Mouse (Mus musculus): ENCODE results near the gene Iars2. TPM values are rescaled to one million over a fixed set of nuclear protein-coding genes. Genes with fewer than 3 reads are reported as not detected.

Gene Iars2
- polyA plus RNA-seq, 1 experiment from 2014 or later = 36.4 TPM

- Histone ChIP-seq H3K4me2 (ENCODE audit: low read depth, low read length) (no peak overlapping the region), H3K4me3 (replicated peaks; ENCODE audit: low read length) (no peak overlapping the region), H3K9ac (ENCODE audit: low read length) (no peak overlapping the region), H3K27me3 (ENCODE audit: control insufficient read depth, insufficient read depth, low read length) (no peaks in the 10 kb centered on the region), H3K9me3 (replicated peaks; ENCODE audit: control insufficient read depth, low read length) (no peaks in the 10 kb centered on the region), H3K4me1 (ENCODE audit: control insufficient read depth, insufficient read depth, low read length) (peaks cover 9% of the 10 kb centered on the region), H3K36me3 (ENCODE audit: control insufficient read depth, insufficient read depth, low read length) (no peaks in the 10 kb centered on the region; the same call in 1 of the 2 replicates), H3K27ac (ENCODE audit: low read length) (no peak overlapping the region)
- ATAC-seq (ENCODE audit: insufficient read depth, low FRiP score) = no peak
- WGBS = 87% methylated on average over 4 of the region's 4 CpGs
Observed at GRCm38 (mm10) chr1:185358211-185358610, 29.0 kb upstream of the Iars2 start.

DNA sequence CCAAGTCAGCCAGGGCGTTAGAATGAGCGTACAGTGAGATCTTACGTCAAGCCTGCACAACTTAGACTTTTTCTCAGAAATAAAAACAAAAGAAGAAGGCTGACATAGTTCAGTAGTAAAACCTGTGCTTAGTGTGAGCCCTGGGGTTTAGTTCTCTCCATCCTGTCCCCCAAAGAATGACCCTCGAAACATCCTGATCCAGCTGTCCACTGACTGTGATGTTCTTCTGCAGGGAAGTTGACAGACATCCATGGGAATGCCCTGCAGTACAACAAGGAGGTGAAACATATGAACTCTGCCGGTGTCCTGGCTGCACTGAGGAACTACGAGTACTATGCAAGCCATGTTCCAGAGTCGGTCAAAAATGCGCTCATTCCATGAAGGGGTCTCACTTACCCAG, 27.1 kb upstream of the Iars2 start:
- no peak for ATAC-seq (ENCODE audit: insufficient read depth, low FRiP score)
- WGBS = 95% methylated on average over 8 of the region's 8 CpGs

GRCm38 (mm10) chr1:185354731-185355130, 25.5 kb upstream of the Iars2 start:
- H3K27ac ChIP-seq (ENCODE audit: low read length) = no peak overlapping the region
- H3K4me1 ChIP-seq (ENCODE audit: control insufficient read depth, insufficient read depth, low read length) = no peaks in the 10 kb centered on the region
- ATAC-seq (ENCODE audit: insufficient read depth, low FRiP score) = no peak
- no peak overlapping the region for H3K4me3 ChIP-seq (replicated peaks; ENCODE audit: low read length)
- H3K9me3 ChIP-seq (replicated peaks; ENCODE audit: control insufficient read depth, low read length) = no peaks in the 10 kb centered on the region
- no peak overlapping the region for H3K9ac ChIP-seq (ENCODE audit: low read length)
- H3K4me2 ChIP-seq (ENCODE audit: low read depth, low read length) = no peak overlapping the region
- 77% methylated on average over 4 of the region's 4 CpGs for WGBS
- no peaks in the 10 kb centered on the region for H3K27me3 ChIP-seq (ENCODE audit: control insufficient read depth, insufficient read depth, low read length)
- peaks cover 15% of the 10 kb centered on the region for H3K36me3 ChIP-seq (ENCODE audit: control insufficient read depth, insufficient read depth, low read length)

More for the DNA sequence above, 27.1 kb upstream of the Iars2 start:
- no peak overlapping the region for H3K9ac ChIP-seq (ENCODE audit: low read length)
- no peak overlapping the region for H3K4me2 ChIP-seq (ENCODE audit: low read depth, low read length)
- no peak overlapping the region for H3K4me3 ChIP-seq (replicated peaks; ENCODE audit: low read length)
- H3K4me1 ChIP-seq (ENCODE audit: control insufficient read depth, insufficient read depth, low read length) = no peaks in the 10 kb centered on the region
- H3K27me3 ChIP-seq (ENCODE audit: control insufficient read depth, insufficient read depth, low read length) = no peaks in the 10 kb centered on the region
- peaks cover 11% of the 10 kb centered on the region for H3K36me3 ChIP-seq (ENCODE audit: control insufficient read depth, insufficient read depth, low read length)
- H3K27ac ChIP-seq (ENCODE audit: low read length) = no peak overlapping the region
- H3K9me3 ChIP-seq (replicated peaks; ENCODE audit: control insufficient read depth, low read length) = no peaks in the 10 kb centered on the region

- H3K27me3 ChIP-seq (ENCODE audit: control insufficient read depth, insufficient read depth, low read length) = no peaks in the 10 kb centered on the region
- no peak overlapping the region for H3K27ac ChIP-seq (ENCODE audit: low read length)
- peaks cover 16% of the 10 kb centered on the region for H3K36me3 ChIP-seq (ENCODE audit: control insufficient read depth, insufficient read depth, low read length)
- H3K9ac ChIP-seq (ENCODE audit: low read length) = no peak overlapping the region
- 95% methylated on average over 8 of the region's 8 CpGs for WGBS
- no peak overlapping the region for H3K4me2 ChIP-seq (ENCODE audit: low read depth, low read length)
- H3K4me3 ChIP-seq (replicated peaks; ENCODE audit: low read length) = no peak overlapping the region
- H3K4me1 ChIP-seq (ENCODE audit: control insufficient read depth, insufficient read depth, low read length) = no peaks in the 10 kb centered on the region
- ATAC-seq (ENCODE audit: insufficient read depth, low FRiP score) = no peak
- no peaks in the 10 kb centered on the region for H3K9me3 ChIP-seq (replicated peaks; ENCODE audit: control insufficient read depth, low read length)
Observed at GRCm38 (mm10) chr1:185353351-185353750, 24.2 kb upstream of the Iars2 start.

DNA sequence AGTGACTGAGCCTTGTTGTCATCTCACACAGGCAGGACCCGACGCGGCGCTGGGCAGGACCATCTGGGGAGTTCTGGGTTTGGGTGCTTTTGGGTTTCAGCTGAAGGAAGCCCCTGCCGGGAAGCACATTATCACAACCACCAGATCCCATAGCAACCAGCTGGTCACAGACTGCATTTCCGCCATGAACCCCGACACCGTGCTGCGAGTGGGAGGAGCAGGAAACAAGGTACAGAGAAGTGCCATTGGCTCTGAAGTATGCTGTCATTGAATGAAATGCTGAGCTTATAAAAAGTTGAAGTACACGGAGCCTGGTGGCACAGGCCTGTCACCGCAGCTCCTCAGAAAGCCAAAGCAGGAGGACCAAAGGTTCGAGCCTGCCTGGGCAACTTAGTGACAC, 23.0 kb upstream of the Iars2 start:
- H3K9me3 ChIP-seq (replicated peaks; ENCODE audit: control insufficient read depth, low read length) = no peaks in the 10 kb centered on the region
- no peak for ATAC-seq (ENCODE audit: insufficient read depth, low FRiP score)
- no peaks in the 10 kb centered on the region for H3K4me1 ChIP-seq (ENCODE audit: control insufficient read depth, insufficient read depth, low read length)
- no peak overlapping the region for H3K4me2 ChIP-seq (ENCODE audit: low read depth, low read length)
- no peak overlapping the region for H3K9ac ChIP-seq (ENCODE audit: low read length)
- 88% methylated on average over 12 of the region's 12 CpGs for WGBS
- H3K4me3 ChIP-seq (replicated peaks; ENCODE audit: low read length) = no peak overlapping the region
- no peaks in the 10 kb centered on the region for H3K27me3 ChIP-seq (ENCODE audit: control insufficient read depth, insufficient read depth, low read length)
- H3K36me3 ChIP-seq (ENCODE audit: control insufficient read depth, insufficient read depth, low read length) = peaks cover 16% of the 10 kb centered on the region
- no peak overlapping the region for H3K27ac ChIP-seq (ENCODE audit: low read length)

GRCm38 (mm10) chr1:185350611-185351010, 21.4 kb upstream of the Iars2 start:
- Histone ChIP-seq H3K36me3 (ENCODE audit: control insufficient read depth, insufficient read depth, low read length) (peaks cover 16% of the 10 kb centered on the region), H3K9me3 (replicated peaks; ENCODE audit: control insufficient read depth, low read length) (no peaks in the 10 kb centered on the region), H3K4me1 (ENCODE audit: control insufficient read depth, insufficient read depth, low read length) (no peaks in the 10 kb centered on the region), H3K4me2 (ENCODE audit: low read depth, low read length) (no peak overlapping the region), H3K4me3 (replicated peaks; ENCODE audit: low read length) (no peak overlapping the region), H3K9ac (ENCODE audit: low read length) (no peak overlapping the region), H3K27ac (ENCODE audit: low read length) (no peak overlapping the region), H3K27me3 (ENCODE audit: control insufficient read depth, insufficient read depth, low read length) (no peaks in the 10 kb centered on the region)
- no peak for ATAC-seq (ENCODE audit: insufficient read depth, low FRiP score)
- 93% methylated on average over 4 of the region's 4 CpGs for WGBS

DNA sequence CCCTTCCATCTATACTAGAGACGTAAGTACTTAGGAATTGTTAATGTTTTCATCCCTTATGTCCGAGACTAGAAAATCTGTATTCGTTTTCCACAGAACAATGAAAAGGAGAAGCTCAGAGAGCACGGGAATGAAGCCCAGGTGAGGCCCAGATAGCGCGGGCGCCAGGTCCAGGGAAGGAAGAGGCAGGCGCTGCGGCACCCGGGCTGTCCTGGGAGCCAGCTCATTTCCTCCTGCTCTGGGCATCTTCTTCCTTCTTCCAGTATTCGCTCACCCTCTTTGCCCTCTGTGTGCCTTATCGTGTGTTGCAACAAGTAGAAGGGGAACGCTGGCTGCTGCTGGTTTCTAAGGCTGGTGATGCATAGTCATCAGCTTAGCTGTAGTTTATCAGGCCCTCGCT, 20.5 kb upstream of the Iars2 start:
- Histone ChIP-seq H3K9me3 (replicated peaks; ENCODE audit: control insufficient read depth, low read length) (no peaks in the 10 kb centered on the region), H3K36me3 (ENCODE audit: control insufficient read depth, insufficient read depth, low read length) (peaks cover 16% of the 10 kb centered on the region), H3K27ac (ENCODE audit: low read length) (no peak overlapping the region), H3K4me1 (ENCODE audit: control insufficient read depth, insufficient read depth, low read length) (no peaks in the 10 kb centered on the region), H3K4me3 (replicated peaks; ENCODE audit: low read length) (no peak overlapping the region), H3K4me2 (ENCODE audit: low read depth, low read length) (no peak overlapping the region), H3K9ac (ENCODE audit: low read length) (no peak overlapping the region), H3K27me3 (ENCODE audit: control insufficient read depth, insufficient read depth, low read length) (no peaks in the 10 kb centered on the region)
- no peak for ATAC-seq (ENCODE audit: insufficient read depth, low FRiP score)
- 94% methylated on average over 14 of the region's 14 CpGs for WGBS

GRCm38 (mm10) chr1:185346188-185346587, 17.0 kb upstream of the Iars2 start:
- no peak overlapping the region for H3K9ac ChIP-seq (ENCODE audit: low read length)
- no peaks in the 10 kb centered on the region for H3K4me1 ChIP-seq (ENCODE audit: control insufficient read depth, insufficient read depth, low read length)
- peaks cover 4% of the 10 kb centered on the region; the same call in 1 of the 2 replicates for H3K36me3 ChIP-seq (ENCODE audit: control insufficient read depth, insufficient read depth, low read length)
- no peak for ATAC-seq (ENCODE audit: insufficient read depth, low FRiP score)
- no peaks in the 10 kb centered on the region for H3K27me3 ChIP-seq (ENCODE audit: control insufficient read depth, insufficient read depth, low read length)
- H3K9me3 ChIP-seq (replicated peaks; ENCODE audit: control insufficient read depth, low read length) = no peaks in the 10 kb centered on the region
- H3K27ac ChIP-seq (ENCODE audit: low read length) = no peak overlapping the region
- 67% methylated on average over 10 of the region's 10 CpGs for WGBS
- no peak overlapping the region for H3K4me3 ChIP-seq (replicated peaks; ENCODE audit: low read length)
- no peak overlapping the region for H3K4me2 ChIP-seq (ENCODE audit: low read depth, low read length)

- H3K27ac ChIP-seq (ENCODE audit: low read length) = no peak overlapping the region
- no peaks in the 10 kb centered on the region for H3K4me1 ChIP-seq (ENCODE audit: control insufficient read depth, insufficient read depth, low read length)
- no peaks in the 10 kb centered on the region for H3K27me3 ChIP-seq (ENCODE audit: control insufficient read depth, insufficient read depth, low read length)
- no peaks in the 10 kb centered on the region for H3K9me3 ChIP-seq (replicated peaks; ENCODE audit: control insufficient read depth, low read length)
- peaks cover 3% of the 10 kb centered on the region; the same call in 1 of the 2 replicates for H3K36me3 ChIP-seq (ENCODE audit: control insufficient read depth, insufficient read depth, low read length)
- H3K9ac ChIP-seq (ENCODE audit: low read length) = no peak overlapping the region
- 86% methylated on average over 8 of the region's 8 CpGs for WGBS
- H3K4me2 ChIP-seq (ENCODE audit: low read depth, low read length) = no peak overlapping the region
- H3K4me3 ChIP-seq (replicated peaks; ENCODE audit: low read length) = no peak overlapping the region
- ATAC-seq (ENCODE audit: insufficient read depth, low FRiP score) = no peak
Observed at GRCm38 (mm10) chr1:185343422-185343821, 14.2 kb upstream of the Iars2 start.

DNA sequence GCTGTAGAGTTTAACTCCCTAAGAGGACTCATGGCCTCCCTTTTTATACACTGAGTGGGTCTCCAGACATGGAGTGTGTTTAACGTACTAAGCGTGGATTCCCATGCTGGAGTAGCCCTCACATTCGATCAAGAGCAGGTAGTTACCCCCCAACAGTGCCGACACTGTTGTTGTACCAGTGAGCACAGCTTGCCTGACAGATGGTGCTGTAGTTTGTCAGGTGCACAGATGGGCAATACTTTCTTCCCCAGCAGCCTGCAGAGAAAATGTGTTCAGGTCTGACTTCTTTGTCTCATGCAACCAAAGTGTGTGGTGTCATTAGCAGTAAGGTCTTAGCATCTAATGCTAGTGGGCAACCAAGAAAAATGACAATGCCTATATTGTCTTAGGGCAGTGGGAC, 13.2 kb upstream of the Iars2 start:
- peaks cover 3% of the 10 kb centered on the region; the same call in 1 of the 2 replicates for H3K36me3 ChIP-seq (ENCODE audit: control insufficient read depth, insufficient read depth, low read length)

More for the DNA sequence above, 13.2 kb upstream of the Iars2 start:
- WGBS = 91% methylated on average over 4 of the region's 4 CpGs
- no peak overlapping the region for H3K9ac ChIP-seq (ENCODE audit: low read length)
- ATAC-seq (ENCODE audit: insufficient read depth, low FRiP score) = no peak
- H3K9me3 ChIP-seq (replicated peaks; ENCODE audit: control insufficient read depth, low read length) = no peaks in the 10 kb centered on the region
- no peak overlapping the region for H3K4me2 ChIP-seq (ENCODE audit: low read depth, low read length)
- H3K4me3 ChIP-seq (replicated peaks; ENCODE audit: low read length) = no peak overlapping the region
- H3K27ac ChIP-seq (ENCODE audit: low read length) = no peak overlapping the region
- 0 out of 2 replicates have a peak, but pooled peaks cover under 1% of the 10 kb centered on the region for H3K4me1 ChIP-seq (ENCODE audit: control insufficient read depth, insufficient read depth, low read length)
- H3K27me3 ChIP-seq (ENCODE audit: control insufficient read depth, insufficient read depth, low read length) = no peaks in the 10 kb centered on the region

Measured in stomach, embryonic 16.5 days (tissue).